Mouse (Mus musculus): ENCODE measurements at regions not wholly inside any gene's neighbourhood (a gene's known extent, or its start where the extent isn't known, plus 50 kb on each side); places are given as distances from the start of the nearest gene placed in this dataset.

GRCm38 (mm10) chr16:12897267-12897666 lies 212.2 kb upstream of the Ercc4 start:
- no peak for DNase-seq
- intact Hi-C loops (cut with DNase I): loop anchor here (10.0 kb wide), 1 partner anchor 242 kb away; no protein-coding TSS in a partner anchor

- DNase-seq: no peak
- intact Hi-C loops (cut with DNase I): no loop called here
These were observed 208.8 kb upstream of the Ercc4 start for GRCm38 (mm10) chr16:12900670-12901069.

GRCm38 (mm10) chr16:12901096-12901995 lies 208.1 kb upstream of the Ercc4 start:
- no peak for DNase-seq
- intact Hi-C loops (cut with DNase I): no loop called here

GRCm38 (mm10) chr16:12901996-12902319 lies 207.5 kb upstream of the Ercc4 start:
- no peak for DNase-seq

GRCm38 (mm10) chr16:12903161-12903560 lies 206.3 kb upstream of the Ercc4 start:
- no peak for DNase-seq
- intact Hi-C loops (cut with DNase I): no loop called here

More at GRCm38 (mm10) chr16:12901996-12902319, 207.5 kb upstream of the Ercc4 start:
- intact Hi-C loops (cut with DNase I): no loop called here

- intact Hi-C loops (cut with DNase I): no loop called here
- no peak for DNase-seq
These were observed 204.5 kb upstream of the Ercc4 start for GRCm38 (mm10) chr16:12904937-12905336.

- DNase-seq: no peak
- intact Hi-C loops (cut with DNase I): no loop called here
These were observed 184.8 kb upstream of the Ercc4 start for GRCm38 (mm10) chr16:12924668-12925067.

- intact Hi-C loops (cut with DNase I): no loop called here
- no peak for DNase-seq
These were observed 183.6 kb upstream of the Ercc4 start for GRCm38 (mm10) chr16:12925931-12926330.

- intact Hi-C loops (cut with DNase I): no loop called here
- DNase-seq: no peak
These were observed 178.4 kb upstream of the Ercc4 start for GRCm38 (mm10) chr16:12931111-12931510.

- intact Hi-C loops (cut with DNase I): no loop called here
- DNase-seq: no peak
These were observed 176.5 kb upstream of the Ercc4 start for GRCm38 (mm10) chr16:12932959-12933358.

GRCm38 (mm10) chr16:12934586-12934985 lies 174.9 kb upstream of the Ercc4 start:
- DNase-seq: no peak
- intact Hi-C loops (cut with DNase I): no loop called here

- intact Hi-C loops (cut with DNase I): no loop called here
- no peak for DNase-seq
These were observed 174.2 kb upstream of the Ercc4 start for GRCm38 (mm10) chr16:12935266-12935665.

- no peak for DNase-seq
- intact Hi-C loops (cut with DNase I): no loop called here
These were observed 172.9 kb upstream of the Ercc4 start for GRCm38 (mm10) chr16:12936571-12936970.

GRCm38 (mm10) chr16:12938563-12938962 lies 170.9 kb upstream of the Ercc4 start:
- no peak for DNase-seq
- intact Hi-C loops (cut with DNase I): no loop called here

GRCm38 (mm10) chr16:12951176-12951575 lies 158.3 kb upstream of the Ercc4 start:
- no peak for DNase-seq
- intact Hi-C loops (cut with DNase I): no loop called here

GRCm38 (mm10) chr16:12954028-12954427 lies 155.5 kb upstream of the Ercc4 start:
- intact Hi-C loops (cut with DNase I): no loop called here
- no peak for DNase-seq

- no peak for DNase-seq
- intact Hi-C loops (cut with DNase I): no loop called here
These were observed 153.1 kb upstream of the Ercc4 start for GRCm38 (mm10) chr16:12956416-12956815.

GRCm38 (mm10) chr16:12960885-12961284 lies 148.6 kb upstream of the Ercc4 start:
- DNase-seq: no peak
- intact Hi-C loops (cut with DNase I): no loop called here

GRCm38 (mm10) chr16:12982681-12983080 lies 126.8 kb upstream of the Ercc4 start:
- intact Hi-C loops (cut with DNase I): no loop called here
- no peak for DNase-seq

GRCm38 (mm10) chr16:13001288-13001880 lies 108.1 kb upstream of the Ercc4 start:
- no peak for DNase-seq
- intact Hi-C loops (cut with DNase I): no loop called here

GRCm38 (mm10) chr16:13012863-13013262 lies 96.6 kb upstream of the Ercc4 start:
- no peak for DNase-seq
- intact Hi-C loops (cut with DNase I): no loop called here

Measured in heart, postnatal 36 days (tissue).